Mouse (Mus musculus) testis, postnatal 10 days (tissue): ENCODE results near the gene Fam173b.

Experiments used
- DNase-seq: peaks from one replicate; pipeline ENCODE4 v3.0.0; 2021; ENCODE audit warnings: low spot score

The Fam173b gene

GRCm38 (mm10) chr15:31587789-31588188 is 13.9 kb upstream of the Fam173b start:
- DNase-seq: no peak

DNA sequence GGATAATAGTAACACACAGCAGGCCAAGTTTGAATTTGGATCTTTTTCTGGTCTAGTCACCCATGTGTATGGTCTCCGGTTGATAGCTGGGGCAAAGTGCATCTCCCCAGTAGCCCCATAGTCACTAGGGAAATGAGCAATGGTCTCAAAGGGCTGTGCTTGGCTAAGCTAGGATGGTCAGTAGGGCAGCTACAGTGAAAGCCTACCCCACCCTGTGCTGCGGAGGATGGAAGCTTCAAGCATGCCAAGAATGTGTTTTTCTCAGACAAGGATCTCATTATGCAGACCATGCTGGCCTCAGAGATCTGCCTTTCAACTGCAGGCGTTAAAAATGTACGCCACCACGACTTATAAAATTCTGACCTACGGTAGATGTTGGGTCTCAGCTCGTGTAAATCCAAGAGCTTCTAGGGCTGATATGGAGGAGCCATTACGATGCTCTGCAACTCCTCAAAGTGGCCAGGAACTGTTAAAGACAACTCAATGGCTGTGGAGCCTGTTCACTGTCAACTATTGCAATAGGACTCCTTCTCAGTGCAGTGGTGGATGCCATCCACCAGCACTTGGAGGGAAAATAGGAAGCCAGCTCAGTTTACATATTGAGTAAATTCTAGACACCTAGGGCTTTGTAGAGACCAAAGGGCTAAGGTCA is 12.5 kb upstream of the Fam173b start:
- DNase-seq: no peak

GRCm38 (mm10) chr15:31590176-31590575 is 11.5 kb upstream of the Fam173b start:
- DNase-seq: no peak

GRCm38 (mm10) chr15:31592531-31592930 is 9.1 kb upstream of the Fam173b start:
- no peak for DNase-seq

DNA sequence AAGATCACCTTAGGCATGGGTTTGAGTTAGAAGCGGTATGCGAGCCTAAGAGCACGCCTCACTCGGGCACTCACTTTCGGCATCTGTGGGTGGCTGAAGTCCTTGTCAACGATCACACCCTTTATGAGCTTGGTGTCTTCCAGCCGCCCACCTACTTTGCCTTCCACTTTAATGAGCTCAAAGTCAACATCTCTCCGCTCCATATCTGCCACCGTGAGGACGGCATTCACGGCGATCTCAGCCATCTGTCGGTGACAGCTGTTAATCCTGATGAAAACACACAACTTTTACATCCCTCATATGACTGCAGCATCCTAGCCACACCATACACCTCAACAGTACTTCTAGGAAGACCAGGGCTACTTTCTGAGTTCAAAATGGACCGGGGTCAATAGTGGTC is 7.4 kb upstream of the Fam173b start:
- no peak for DNase-seq

- DNase-seq: no peak
Measured at GRCm38 (mm10) chr15:31595651-31596050, 6.0 kb upstream of the Fam173b start.

DNA sequence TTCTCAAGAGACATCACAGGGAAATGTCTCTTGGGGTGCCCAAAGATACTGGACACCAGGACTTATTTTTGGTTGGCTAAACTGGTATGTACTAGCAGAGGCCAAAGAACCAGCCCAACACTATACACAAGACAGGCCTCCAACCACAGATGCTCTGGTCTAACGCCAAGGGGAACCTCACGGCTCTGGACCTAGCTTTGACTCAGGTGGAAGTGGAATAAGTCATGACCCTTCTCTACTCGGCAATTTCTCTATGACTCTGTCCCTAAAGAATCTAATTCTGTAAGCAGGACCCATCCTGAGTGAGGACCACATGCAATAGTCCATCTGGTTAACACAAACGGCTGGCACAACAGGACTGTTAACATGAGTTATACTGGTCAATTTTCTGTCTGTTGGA is 1.8 kb upstream of the Fam173b start:
- no peak for DNase-seq

GRCm38 (mm10) chr15:31601279-31601645 is 390 bp upstream of the Fam173b start:
- no peak for DNase-seq

DNA sequence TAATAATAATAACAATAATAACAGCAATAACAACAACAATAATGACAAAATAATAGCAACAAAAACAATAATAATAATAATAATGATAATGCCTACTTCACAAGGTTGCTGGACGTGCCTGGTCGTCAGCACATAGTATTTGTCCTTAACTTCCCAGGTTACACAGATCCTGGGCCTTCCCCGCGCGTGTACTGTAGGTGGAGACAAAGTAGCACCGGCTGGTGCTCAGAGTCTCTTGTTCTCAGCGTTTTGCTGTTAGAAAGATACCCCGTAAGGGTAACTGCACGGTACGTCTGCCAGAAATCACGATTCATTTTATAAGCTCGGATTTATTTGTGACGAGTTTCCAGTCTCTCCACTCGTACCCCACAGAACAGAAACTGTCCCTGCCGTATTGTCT is 774 bp downstream of the Fam173b start:
- peak; percentile 71 for DNase-seq

DNA sequence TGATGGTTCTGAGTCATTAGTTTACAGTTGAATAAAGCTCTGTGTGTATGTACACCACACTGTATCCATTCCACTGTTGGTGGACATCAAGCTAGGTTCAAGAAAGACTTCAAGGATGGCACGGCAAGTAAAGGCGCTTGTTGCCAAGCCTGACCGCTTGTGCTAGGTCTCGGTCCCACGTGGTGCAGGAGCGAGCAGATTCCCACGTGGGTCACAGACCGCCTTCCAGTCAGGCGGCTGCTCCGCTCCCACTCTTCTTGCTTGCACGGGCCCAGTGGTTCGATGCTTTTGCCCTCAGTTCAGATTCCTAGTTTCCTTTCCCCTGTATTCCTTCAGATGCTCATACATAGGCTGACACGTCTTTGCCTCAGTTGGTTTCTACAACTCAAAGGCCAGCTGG is 1.5 kb downstream of the Fam173b start:
- DNase-seq: no peak

DNA sequence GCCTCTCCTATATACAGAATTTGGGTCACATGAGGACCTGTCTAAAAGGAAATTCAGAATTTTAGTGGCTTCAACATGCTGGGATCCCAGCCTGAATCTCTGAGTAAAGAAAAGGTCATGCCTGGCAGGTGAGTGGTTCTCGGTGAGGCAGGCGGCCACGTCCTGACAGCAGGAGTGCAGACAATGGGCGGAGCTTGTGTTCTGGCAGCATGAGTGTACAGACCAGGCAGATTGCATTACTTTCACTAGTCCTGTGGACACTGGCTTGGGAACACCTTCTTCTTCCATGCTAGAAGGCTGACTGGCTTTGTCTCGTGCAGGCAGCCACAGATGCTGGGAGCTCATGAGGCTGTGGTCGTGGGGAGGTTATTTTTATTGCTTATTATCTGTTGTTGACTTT is 5.2 kb downstream of the Fam173b start:
- no peak for DNase-seq

- DNase-seq: peak; percentile 67
Measured at GRCm38 (mm10) chr15:31611027-31611426, 9.4 kb downstream of the Fam173b start.

DNA sequence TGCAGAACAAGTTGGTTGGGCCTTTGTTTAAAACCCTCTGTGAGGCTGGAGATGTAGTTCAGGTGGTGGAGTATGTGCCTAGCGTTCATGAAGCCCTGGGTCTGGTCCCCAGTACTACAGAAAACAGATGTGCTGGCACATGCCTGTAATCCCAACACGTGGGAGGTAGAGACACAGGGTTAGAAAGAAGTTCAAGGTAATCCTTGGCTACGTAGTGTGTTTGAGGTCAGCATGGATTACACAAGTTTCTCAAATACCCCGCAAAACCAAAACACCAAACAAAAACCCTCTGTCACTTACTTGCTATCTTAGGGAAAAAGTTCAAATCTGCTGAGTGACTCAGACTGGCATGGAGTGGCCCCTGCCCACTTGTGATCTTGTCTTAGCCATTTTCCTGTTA is 10.3 kb downstream of the Fam173b start:
- DNase-seq: no peak

DNA sequence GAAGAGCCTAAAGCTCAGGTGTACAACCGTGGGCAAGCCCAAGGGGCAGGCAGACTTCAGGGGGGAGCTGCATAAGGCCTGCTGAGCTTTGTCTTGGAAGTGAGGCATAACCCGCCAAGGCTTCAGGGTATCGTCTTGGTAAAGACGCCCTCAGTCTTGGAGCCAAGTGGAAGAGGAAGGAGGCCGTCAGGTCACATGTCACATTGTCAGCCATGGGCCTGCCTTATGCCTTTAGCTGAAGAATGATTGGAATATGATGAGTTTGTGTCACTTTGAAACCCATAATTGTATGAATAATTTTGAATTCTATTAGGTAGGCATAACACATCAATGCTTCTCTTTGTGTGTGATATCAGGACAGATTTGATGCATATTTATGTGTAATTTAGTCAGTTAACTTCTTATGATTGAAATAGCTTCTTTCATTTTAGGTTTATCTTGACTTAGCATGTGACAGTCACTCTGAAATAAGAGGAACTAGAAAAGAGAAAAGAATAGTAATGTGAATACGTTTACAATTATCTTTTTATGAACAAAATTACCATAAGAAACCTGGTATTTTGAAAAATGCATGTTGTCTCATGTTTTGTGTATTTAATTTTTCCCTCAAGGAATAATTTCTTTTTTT is 12.3 kb downstream of the Fam173b start:
- no peak for DNase-seq

DNA sequence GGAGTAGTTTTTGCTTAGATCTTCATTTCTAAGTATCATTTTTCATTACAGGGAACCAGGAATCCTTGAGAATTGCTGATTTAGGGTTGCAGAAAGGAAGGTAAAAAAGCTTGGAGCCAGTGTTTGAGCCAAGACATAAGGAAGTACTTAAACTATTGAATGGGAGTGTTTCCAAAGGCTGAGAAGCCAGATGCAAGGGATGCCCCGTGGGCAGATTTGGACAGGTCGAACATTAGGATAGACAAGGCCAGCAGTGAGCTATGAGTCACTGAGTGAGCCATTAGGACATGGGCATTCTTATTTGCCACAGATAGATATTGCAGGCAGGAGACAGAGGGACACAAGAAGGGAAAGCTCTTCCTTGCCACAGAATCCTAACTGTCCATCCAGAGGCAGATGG is 13.0 kb downstream of the Fam173b start:
- DNase-seq: no peak

DNA sequence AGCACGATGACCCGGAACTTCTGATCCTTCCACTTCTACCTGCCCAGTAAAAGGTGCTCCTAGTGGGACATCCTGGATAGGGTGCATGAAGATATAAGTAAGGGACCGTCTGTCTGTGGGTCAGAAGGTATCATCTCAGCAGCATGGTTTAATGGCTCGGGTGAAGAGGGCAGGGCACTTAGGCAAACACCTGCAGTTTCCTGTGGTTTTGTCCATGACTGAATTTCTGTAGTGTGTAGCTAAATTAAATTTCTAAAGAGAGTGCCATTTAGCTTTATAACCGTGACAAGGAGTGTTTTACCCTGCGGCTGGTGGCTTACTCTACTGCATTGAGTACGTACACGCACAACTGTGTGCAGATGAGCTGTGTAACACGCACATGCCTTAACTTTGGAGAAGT is 15.6 kb downstream of the Fam173b start:
- no peak for DNase-seq

GRCm38 (mm10) chr15:31619521-31619920 is 17.9 kb downstream of the Fam173b start:
- peak; percentile 48 for DNase-seq

GRCm38 (mm10) chr15:31627277-31628154 is 25.9 kb downstream of the Fam173b start:
- DNase-seq: no peak

GRCm38 (mm10) chr15:31628180-31628579 is 26.5 kb downstream of the Fam173b start:
- no peak for DNase-seq

DNA sequence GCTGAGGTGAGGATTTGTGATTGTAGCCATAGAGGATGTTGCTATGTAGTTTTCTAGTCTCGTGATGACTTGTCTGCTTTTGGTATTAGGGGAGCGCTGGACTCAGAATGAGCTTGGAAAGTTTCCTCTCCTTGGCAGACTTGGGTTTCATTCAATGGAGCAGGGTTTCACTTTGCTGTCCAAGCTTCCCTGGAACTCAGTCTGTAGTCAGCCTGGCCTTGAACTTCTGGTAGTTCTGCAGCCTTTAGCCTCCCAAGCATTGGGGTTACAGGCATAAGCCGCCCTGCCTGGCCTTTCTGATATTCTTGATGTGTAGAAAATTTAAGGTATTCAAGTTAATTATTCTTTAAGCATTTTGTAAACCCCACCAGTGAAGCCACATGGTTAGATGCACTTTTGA is 27.9 kb downstream of the Fam173b start:
- DNase-seq: no peak

GRCm38 (mm10) chr15:31631396-31631858 is 29.8 kb downstream of the Fam173b start:
- DNase-seq: no peak

DNA sequence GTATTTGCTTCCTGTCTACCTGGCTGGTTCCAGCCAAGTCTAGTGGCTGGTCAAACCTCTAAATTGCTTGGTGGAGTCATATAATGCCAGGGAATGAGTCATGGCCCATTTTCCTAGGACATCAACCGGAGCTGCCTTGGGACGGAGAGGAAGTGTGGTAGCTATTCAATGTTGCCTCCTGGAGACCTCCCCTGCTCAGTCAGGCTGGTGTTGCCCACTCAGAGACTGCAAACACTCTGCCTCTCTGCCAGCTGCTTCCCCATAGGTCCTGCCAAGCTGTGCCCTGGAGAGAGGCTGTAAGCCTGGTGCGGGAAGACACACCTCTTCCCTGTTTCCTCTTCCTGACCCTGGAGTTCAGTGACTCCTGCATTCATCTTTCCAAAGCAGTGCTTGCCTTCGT is 30.8 kb downstream of the Fam173b start:
- DNase-seq: no peak

- no peak for DNase-seq
Measured at GRCm38 (mm10) chr15:31634582-31634981, 32.9 kb downstream of the Fam173b start.
